Mouse (Mus musculus) ovary, postnatal 10 days (tissue): ENCODE data around the gene Gm20662.
A peak's percentile ranks its signal among the peaks of the same experiment; 100 is the strongest.

Experiments used
- DNase-seq: peaks from one replicate; pipeline ENCODE4 v3.0.0; 2022; ENCODE audit warnings: low spot score

Gm20662 gene

GRCm38 (mm10) chr9:108090611-108091120 is 94.5 kb downstream of the Gm20662 start:
- DNase-seq, result no peak

DNA sequence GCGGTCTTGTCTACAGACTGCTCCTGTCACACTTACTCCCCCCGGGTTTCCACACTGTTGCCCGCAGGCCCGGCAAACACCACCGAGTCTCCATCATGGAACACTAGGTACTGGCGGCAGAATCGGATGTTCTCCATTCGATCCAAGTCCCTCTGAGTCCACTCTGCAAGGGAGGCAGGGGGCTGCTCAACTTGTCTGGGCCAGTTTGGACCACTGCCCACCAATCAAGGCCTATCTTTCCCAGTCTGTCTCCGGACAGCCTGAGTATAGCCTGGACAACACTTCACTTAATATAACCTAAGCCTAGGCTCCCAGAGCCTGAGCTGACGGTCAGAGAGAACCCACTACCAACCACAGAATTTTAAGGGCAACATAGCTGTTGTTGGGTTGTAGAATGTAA is 97.4 kb downstream of the Gm20662 start:
- DNase-seq, result no peak

DNA sequence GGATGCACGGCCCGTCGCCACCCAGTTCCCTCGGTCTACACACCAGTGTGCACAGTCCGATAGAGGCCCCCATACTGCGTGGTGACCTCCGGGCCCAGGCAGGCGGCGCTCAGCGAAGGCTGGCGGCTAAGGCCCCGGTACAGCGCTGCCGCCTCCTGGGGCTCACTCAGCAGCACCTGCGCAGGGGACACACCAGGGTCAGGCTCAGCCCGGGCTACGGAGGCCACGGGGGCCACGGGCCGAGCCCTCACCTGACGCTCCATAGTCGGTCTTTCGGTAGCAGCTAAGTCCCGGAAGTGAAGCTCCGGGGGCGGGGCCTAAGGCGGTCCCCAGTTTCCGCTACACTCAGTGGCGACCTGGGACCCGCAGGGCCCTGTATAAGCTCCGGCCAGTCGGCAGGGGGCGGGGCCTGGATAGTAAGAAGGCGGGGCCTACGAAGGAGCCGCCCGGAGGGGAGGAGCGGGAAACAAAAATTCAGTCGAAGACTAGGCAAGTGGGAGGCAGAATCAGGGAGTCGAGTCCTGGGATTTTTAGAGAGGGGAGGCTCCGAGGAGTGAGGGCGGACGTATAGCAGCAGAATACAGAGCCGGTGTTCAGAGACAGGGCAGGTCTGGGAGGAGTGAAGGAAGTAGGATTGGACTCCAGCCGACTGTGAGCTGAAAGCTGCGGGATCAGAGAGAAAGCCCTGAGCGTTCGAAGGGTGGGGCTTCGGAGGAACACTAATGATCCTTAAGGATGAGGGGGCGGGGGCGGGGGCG is 98.2 kb downstream of the Gm20662 start, which contains the start of gene Apeh:
Gene Apeh, minus strand, starts transcription at position 423 of the 758 bp plus-strand sequence.
- DNase-seq, result peak; percentile 79
